Mouse (Mus musculus): Measurements from ENCODE around the gene Adgrd1. TPM values are rescaled to one million over a fixed set of nuclear protein-coding genes. Genes with fewer than 3 reads are reported as not detected.

The Adgrd1 gene
- polyA plus RNA-seq, 1 experiment, result not detected

DNA sequence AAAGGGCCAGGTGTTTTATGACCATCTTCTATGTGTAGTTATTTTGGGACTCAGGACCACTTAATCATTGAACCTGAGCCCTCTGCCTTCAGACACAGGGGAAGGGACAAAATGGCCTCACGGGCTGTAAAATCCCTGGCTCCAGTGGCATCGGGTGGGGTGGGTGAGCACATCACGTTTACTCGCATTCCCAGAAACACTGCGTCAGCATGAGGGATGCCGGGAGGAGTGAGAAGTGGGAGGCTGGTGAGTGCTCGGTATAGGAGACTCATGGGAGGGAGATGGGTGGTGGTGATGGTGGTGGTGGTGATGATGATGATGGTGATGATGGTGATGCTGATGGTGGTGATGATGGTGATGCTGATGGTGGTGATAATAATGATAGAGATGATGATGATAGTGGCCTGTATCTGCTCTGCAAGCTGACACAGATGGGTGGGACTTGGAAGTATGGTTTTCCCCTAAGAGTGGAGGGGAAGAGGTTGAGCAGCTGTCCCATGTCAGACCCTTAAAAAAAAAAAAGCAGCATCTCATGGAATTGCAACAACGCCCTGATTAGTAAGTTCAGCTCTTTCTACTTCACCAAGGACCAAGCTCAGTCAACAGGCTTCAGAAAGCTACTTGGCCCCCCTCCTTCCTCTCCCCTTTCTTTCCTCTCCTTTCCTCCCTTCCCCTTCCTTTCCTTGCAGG lies 29.9 kb upstream of the Adgrd1 start:
- Histone ChIP-seq H3K27ac (ENCODE audit: insufficient read depth, low read length) (no peak overlapping the region), H3K9ac (ENCODE audit: low read depth, poor library complexity, severe bottlenecking) (no peak overlapping the region), H3K9me3 (replicated peaks; ENCODE audit: control insufficient read depth, insufficient read depth, low read length, poor library complexity, severe bottlenecking) (no peaks in the 10 kb centered on the region), H3K4me1 (ENCODE audit: control insufficient read depth, insufficient read depth, low read length) (peaks cover 6% of the 10 kb centered on the region), H3K4me3 (ENCODE audit: low read depth, low read length) (no peak overlapping the region), H3K27me3 (ENCODE audit: control insufficient read depth, insufficient read depth, low read length, poor library complexity, severe bottlenecking) (no peaks in the 10 kb centered on the region), H3K36me3 (ENCODE audit: control insufficient read depth, insufficient read depth, low read length, poor library complexity, severe bottlenecking) (no peaks in the 10 kb centered on the region)
- no peak for TF ChIP-seq EP300 (IDR thresholded peaks at IDR 0.05; ENCODE audit: insufficient read depth, low read depth, low read length)
- no peak for TF ChIP-seq POLR2A (IDR thresholded peaks at IDR 0.05; ENCODE audit: insufficient read depth, low read length)
- no peak for TF ChIP-seq CTCF (IDR thresholded peaks at IDR 0.05; ENCODE audit: low read depth, low read length)

- Histone ChIP-seq H3K9me3 (replicated peaks; ENCODE audit: control insufficient read depth, insufficient read depth, low read length, poor library complexity, severe bottlenecking) (no peaks in the 10 kb centered on the region), H3K9ac (ENCODE audit: low read depth, poor library complexity, severe bottlenecking) (no peak overlapping the region), H3K27me3 (ENCODE audit: control insufficient read depth, insufficient read depth, low read length, poor library complexity, severe bottlenecking) (no peaks in the 10 kb centered on the region), H3K27ac (ENCODE audit: insufficient read depth, low read length) (no peak overlapping the region), H3K36me3 (ENCODE audit: control insufficient read depth, insufficient read depth, low read length, poor library complexity, severe bottlenecking) (no peaks in the 10 kb centered on the region), H3K4me3 (ENCODE audit: low read depth, low read length) (no peak overlapping the region), H3K4me1 (ENCODE audit: control insufficient read depth, insufficient read depth, low read length) (peaks cover 6% of the 10 kb centered on the region)
- TF ChIP-seq POLR2A (IDR thresholded peaks at IDR 0.05; ENCODE audit: insufficient read depth, low read length), result no peak
- TF ChIP-seq CTCF (IDR thresholded peaks at IDR 0.05; ENCODE audit: low read depth, low read length), result no peak
- TF ChIP-seq EP300 (IDR thresholded peaks at IDR 0.05; ENCODE audit: insufficient read depth, low read depth, low read length), result no peak
Measured at GRCm38 (mm10) chr5:129067231-129067834, 29.2 kb upstream of the Adgrd1 start.

DNA sequence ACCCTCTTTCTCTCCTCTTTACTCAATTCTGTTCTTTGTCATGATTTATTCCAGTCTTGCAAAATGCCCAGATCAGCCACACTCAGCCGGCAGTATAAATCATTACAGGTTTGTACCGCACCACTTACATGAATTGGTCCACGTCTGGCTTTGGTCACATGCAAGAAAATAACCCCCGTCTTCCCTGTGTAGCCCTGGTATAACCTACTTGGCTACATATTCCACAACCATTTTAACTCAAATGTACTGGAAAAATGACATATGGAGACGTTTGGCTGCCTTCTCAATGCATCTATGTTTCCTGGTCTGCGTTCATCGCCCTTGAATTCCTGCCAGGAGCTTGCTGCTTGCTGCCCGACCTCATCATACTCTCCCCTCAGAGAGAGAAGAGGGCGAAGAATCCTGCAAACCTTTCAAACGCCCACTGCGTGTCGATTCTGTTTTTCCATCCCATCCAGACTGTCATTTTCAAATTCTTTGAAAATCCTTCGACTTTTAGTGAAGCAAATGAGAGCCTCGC lies 24.7 kb upstream of the Adgrd1 start:
- H3K27ac ChIP-seq (ENCODE audit: insufficient read depth, low read length), result no peak overlapping the region
- no peaks in the 10 kb centered on the region for H3K4me1 ChIP-seq (ENCODE audit: control insufficient read depth, insufficient read depth, low read length)
- H3K9ac ChIP-seq (ENCODE audit: low read depth, poor library complexity, severe bottlenecking), result no peak overlapping the region
- H3K36me3 ChIP-seq (ENCODE audit: control insufficient read depth, insufficient read depth, low read length, poor library complexity, severe bottlenecking), result no peaks in the 10 kb centered on the region
- H3K4me3 ChIP-seq (ENCODE audit: low read depth, low read length), result no peak overlapping the region
- TF ChIP-seq POLR2A (IDR thresholded peaks at IDR 0.05; ENCODE audit: insufficient read depth, low read length) (no peak), EP300 (IDR thresholded peaks at IDR 0.05; ENCODE audit: insufficient read depth, low read depth, low read length) (no peak), CTCF (IDR thresholded peaks at IDR 0.05; ENCODE audit: low read depth, low read length) (no peak)
- no peaks in the 10 kb centered on the region for H3K27me3 ChIP-seq (ENCODE audit: control insufficient read depth, insufficient read depth, low read length, poor library complexity, severe bottlenecking)
- H3K9me3 ChIP-seq (replicated peaks; ENCODE audit: control insufficient read depth, insufficient read depth, low read length, poor library complexity, severe bottlenecking), result no peaks in the 10 kb centered on the region

- no peaks in the 10 kb centered on the region for H3K27me3 ChIP-seq (ENCODE audit: control insufficient read depth, insufficient read depth, low read length, poor library complexity, severe bottlenecking)
- no peaks in the 10 kb centered on the region for H3K4me1 ChIP-seq (ENCODE audit: control insufficient read depth, insufficient read depth, low read length)
- H3K9me3 ChIP-seq (replicated peaks; ENCODE audit: control insufficient read depth, insufficient read depth, low read length, poor library complexity, severe bottlenecking), result no peaks in the 10 kb centered on the region
- no peak overlapping the region for H3K27ac ChIP-seq (ENCODE audit: insufficient read depth, low read length)
- no peaks in the 10 kb centered on the region for H3K36me3 ChIP-seq (ENCODE audit: control insufficient read depth, insufficient read depth, low read length, poor library complexity, severe bottlenecking)
- TF ChIP-seq CTCF (IDR thresholded peaks at IDR 0.05; ENCODE audit: low read depth, low read length) (no peak), POLR2A (IDR thresholded peaks at IDR 0.05; ENCODE audit: insufficient read depth, low read length) (no peak), EP300 (IDR thresholded peaks at IDR 0.05; ENCODE audit: insufficient read depth, low read depth, low read length) (no peak)
- no peak overlapping the region for H3K9ac ChIP-seq (ENCODE audit: low read depth, poor library complexity, severe bottlenecking)
- H3K4me3 ChIP-seq (ENCODE audit: low read depth, low read length), result no peak overlapping the region
Measured at GRCm38 (mm10) chr5:129073404-129073803, 23.1 kb upstream of the Adgrd1 start.

GRCm38 (mm10) chr5:129076098-129076497 lies 20.5 kb upstream of the Adgrd1 start:
- Histone ChIP-seq H3K9ac (ENCODE audit: low read depth, poor library complexity, severe bottlenecking) (no peak overlapping the region), H3K9me3 (replicated peaks; ENCODE audit: control insufficient read depth, insufficient read depth, low read length, poor library complexity, severe bottlenecking) (no peaks in the 10 kb centered on the region), H3K36me3 (ENCODE audit: control insufficient read depth, insufficient read depth, low read length, poor library complexity, severe bottlenecking) (no peaks in the 10 kb centered on the region), H3K27me3 (ENCODE audit: control insufficient read depth, insufficient read depth, low read length, poor library complexity, severe bottlenecking) (no peaks in the 10 kb centered on the region), H3K4me3 (ENCODE audit: low read depth, low read length) (no peak overlapping the region), H3K4me1 (ENCODE audit: control insufficient read depth, insufficient read depth, low read length) (no peaks in the 10 kb centered on the region), H3K27ac (ENCODE audit: insufficient read depth, low read length) (no peak overlapping the region)
- TF ChIP-seq EP300 (IDR thresholded peaks at IDR 0.05; ENCODE audit: insufficient read depth, low read depth, low read length) (no peak), CTCF (IDR thresholded peaks at IDR 0.05; ENCODE audit: low read depth, low read length) (no peak), POLR2A (IDR thresholded peaks at IDR 0.05; ENCODE audit: insufficient read depth, low read length) (no peak)

- Histone ChIP-seq H3K36me3 (ENCODE audit: control insufficient read depth, insufficient read depth, low read length, poor library complexity, severe bottlenecking) (no peaks in the 10 kb centered on the region), H3K4me1 (ENCODE audit: control insufficient read depth, insufficient read depth, low read length) (no peaks in the 10 kb centered on the region), H3K9me3 (replicated peaks; ENCODE audit: control insufficient read depth, insufficient read depth, low read length, poor library complexity, severe bottlenecking) (no peaks in the 10 kb centered on the region), H3K27ac (ENCODE audit: insufficient read depth, low read length) (no peak overlapping the region), H3K27me3 (ENCODE audit: control insufficient read depth, insufficient read depth, low read length, poor library complexity, severe bottlenecking) (no peaks in the 10 kb centered on the region), H3K9ac (ENCODE audit: low read depth, poor library complexity, severe bottlenecking) (no peak overlapping the region), H3K4me3 (ENCODE audit: low read depth, low read length) (no peak overlapping the region)
- TF ChIP-seq EP300 (IDR thresholded peaks at IDR 0.05; ENCODE audit: insufficient read depth, low read depth, low read length) (no peak), CTCF (IDR thresholded peaks at IDR 0.05; ENCODE audit: low read depth, low read length) (no peak), POLR2A (IDR thresholded peaks at IDR 0.05; ENCODE audit: insufficient read depth, low read length) (no peak)
Measured at GRCm38 (mm10) chr5:129077240-129077639, 19.3 kb upstream of the Adgrd1 start.

All from ES-Bruce4 (cell line).